Mouse (Mus musculus) heart, postnatal 0 days (tissue): ENCODE data around the gene Tnfrsf18. TPM values are rescaled to one million over a fixed set of nuclear protein-coding genes. Genes with fewer than 3 reads are reported as not detected.
A peak's percentile ranks its signal among the peaks of the same experiment; 100 is the strongest.

Experiments
- ATAC-seq: fragments of 200-750 bp; cut with Nextera tagmentation; 2 replicates; pipeline ENCODE4 v1.8.0; 2017; ENCODE audit warnings: low read depth, moderate number of reproducible peaks, moderate library complexity; ENCODE audit not compliant: insufficient read depth
- DNase-seq: peaks from one replicate; pipeline ENCODE4 v3.0.0-alpha.2; 2016; ENCODE audit warnings: low spot score
- H3K27ac ChIP-seq: fragments of 300-500 bp; sonication (generic); 2 replicates; pipeline ENCODE4 v1.5.1; 2014; ENCODE audit warnings: low read depth, mild to moderate bottlenecking
- H3K27me3 ChIP-seq: fragments of 300-500 bp; sonication (generic); 2 replicates; pipeline ENCODE4 v1.6.1; 2014; ENCODE audit warnings: low read length, mixed read lengths; ENCODE audit not compliant: control insufficient read depth, insufficient read depth
- H3K36me3 ChIP-seq: fragments of 300-500 bp; sonication (generic); replicated peaks from 2 replicates; pipeline ENCODE4 v1.6.1; 2014; ENCODE audit warnings: low read length, mixed read lengths; ENCODE audit not compliant: control insufficient read depth, insufficient read depth
- H3K4me1 ChIP-seq: fragments of 300-500 bp; sonication (generic); 2 replicates; pipeline ENCODE4 v1.6.1; 2014; ENCODE audit warnings: antibody characterized with exemption; ENCODE audit not compliant: control insufficient read depth, insufficient read depth
- H3K4me2 ChIP-seq: fragments of 300-500 bp; sonication (generic); 2 replicates; pipeline ENCODE4 v1.6.1; 2014; ENCODE audit warnings: low read depth, mild to moderate bottlenecking, low read length, moderate library complexity
- H3K4me3 ChIP-seq: fragments of 300-500 bp; sonication (generic); 2 replicates; pipeline ENCODE4 v1.5.1; 2014; ENCODE audit warnings: low read depth, low read length
- H3K9ac ChIP-seq: fragments of 300-500 bp; sonication (generic); replicated peaks from 2 replicates; pipeline ENCODE4 v1.6.1; 2014; ENCODE audit warnings: low read depth, low read length, mixed read lengths
- H3K9me3 ChIP-seq: fragments of 300-500 bp; sonication (generic); replicated peaks from 2 replicates; pipeline ENCODE4 v1.6.1; 2016; ENCODE audit warnings: low read length; ENCODE audit not compliant: control insufficient read depth
- CTCF ChIP-seq: IDR thresholded peaks from 2 replicates; pipeline ENCODE4 v1.5.1; 2016; ENCODE audit warnings: antibody characterized with exemption, control low read depth, low read depth
- EP300 ChIP-seq: IDR thresholded peaks from 2 replicates; pipeline ENCODE4 v1.6.1; 2016; ENCODE audit warnings: antibody characterized with exemption, low read depth
- WGBS: fragments of 180-500 bp; shearing (Covaris S2); extraction: QIAGEN DNeasy Blood & Tissue Kit; methylation state at CpG from one replicate; pipeline ENCODE4 v1.1.7; 2014; 5-methylcytosine and 5-hydroxymethylcytosine counted together
- polyA plus RNA-seq: library from polyadenylated mRNA; unstranded; fragments of >200 nt; fragmentation: Nextera tagmentation; extraction: Ambion mirVana; gene quantifications from 2 replicates; pipeline ENCODE4 v1.2.1, GENCODE M21; 2015
- total RNA-seq: library from RNA; depleted of rRNA; stranded (reverse); fragments of >200 nt; gene quantifications from 2 replicates; pipeline ENCODE4 v1.2.3, GENCODE M21; 2014; ENCODE audit warnings: low replicate concordance; rRNA removed

Tnfrsf18 gene
- 2.2 TPM in 1 of 2 replicates, not detected in the other for total RNA-seq
- 0.88 and 1.00 TPM in 2 replicates for polyA plus RNA-seq

DNA sequence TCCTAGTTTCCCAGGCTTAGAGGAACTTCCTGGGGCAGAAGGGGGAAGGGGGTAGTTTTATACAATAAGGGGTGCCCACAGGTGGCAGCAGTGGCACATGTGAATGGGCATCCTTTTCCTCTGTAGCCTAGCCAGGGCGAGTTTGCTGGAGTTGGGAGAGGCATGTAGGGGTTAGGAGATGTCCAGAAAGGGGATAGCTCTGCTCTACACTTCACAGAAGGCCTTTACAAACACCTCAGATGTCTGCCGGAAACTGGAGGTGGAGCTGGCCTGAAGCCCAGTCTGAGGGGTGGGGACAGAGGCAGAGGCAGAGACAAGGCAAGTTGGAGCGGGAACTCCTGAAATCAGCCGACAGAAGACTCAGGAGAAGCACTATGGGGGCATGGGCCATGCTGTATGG, at the start of gene Tnfrsf18:
Gene Tnfrsf18, plus strand, starts transcription at position 152 of the 400 bp plus-strand sequence.
- ATAC-seq (peak; percentile 19; the same call in 1 of the 2 replicates), DNase-seq (peak; percentile 33)
- Histone ChIP-seq H3K4me2 (no peak within 1 kb of the TSS; the same call in 1 of the 2 replicates), H3K4me3 (no peak within 1 kb of the TSS), H3K27ac (peak within 1 kb of the TSS; percentile 18; the same call in 1 of the 2 replicates), H3K9me3 (no peaks in the 10 kb centered on the region), H3K27me3 (no peaks in the 10 kb centered on the region), H3K9ac (no peak within 1 kb of the TSS), H3K36me3 (peaks cover 3% of the 10 kb centered on the region; the same call in 1 of the 2 replicates), H3K4me1 (peaks cover 19% of the 10 kb centered on the region)
- WGBS, result 4% methylated on average over 4 of the region's 4 CpGs
- TF ChIP-seq EP300 (no peak), CTCF (peak; percentile 44)

DNA sequence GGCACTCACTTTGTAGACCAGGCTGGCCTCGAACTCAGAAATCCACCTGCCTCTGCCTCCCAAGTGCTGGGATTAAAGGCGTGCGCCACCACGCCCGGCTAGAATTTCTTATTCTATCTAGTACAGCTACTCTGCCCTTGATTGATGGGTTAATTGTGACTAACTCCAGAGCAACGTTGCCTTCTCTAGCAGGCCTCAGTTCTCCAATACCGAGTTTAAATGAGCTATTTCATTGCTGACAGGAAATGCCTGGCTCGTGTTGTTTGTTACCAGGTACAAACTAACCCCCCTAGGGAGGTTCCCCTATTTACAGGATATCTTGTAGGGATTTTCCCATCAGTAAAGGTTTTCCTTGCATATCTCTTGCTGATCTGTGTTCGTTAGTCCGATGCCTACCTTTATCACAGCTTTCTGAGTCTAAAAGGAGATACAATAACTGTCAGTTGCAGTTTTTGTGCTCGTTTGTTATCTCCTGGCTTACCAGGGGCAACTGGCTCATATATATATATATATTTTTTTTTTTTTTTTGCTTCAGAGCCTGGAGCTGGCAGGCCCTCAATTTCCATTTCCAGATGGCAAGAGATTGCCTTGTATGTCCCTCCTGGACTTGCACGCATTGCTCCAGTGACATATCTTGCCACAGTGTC, 44.4 kb upstream of the Tnfrsf18 start:
- Histone ChIP-seq H3K4me3 (no peak overlapping the region), H3K4me1 (no peaks in the 10 kb centered on the region), H3K36me3 (no peaks in the 10 kb centered on the region), H3K4me2 (no peak overlapping the region), H3K27ac (no peak overlapping the region), H3K27me3 (no peaks in the 10 kb centered on the region), H3K9me3 (no peaks in the 10 kb centered on the region), H3K9ac (no peak overlapping the region)
- DNase-seq, result no peak
- 64% methylated on average over 12 of the region's 12 CpGs for WGBS
- TF ChIP-seq CTCF, result no peak
- no peak for TF ChIP-seq EP300
- ATAC-seq, result no peak

DNA sequence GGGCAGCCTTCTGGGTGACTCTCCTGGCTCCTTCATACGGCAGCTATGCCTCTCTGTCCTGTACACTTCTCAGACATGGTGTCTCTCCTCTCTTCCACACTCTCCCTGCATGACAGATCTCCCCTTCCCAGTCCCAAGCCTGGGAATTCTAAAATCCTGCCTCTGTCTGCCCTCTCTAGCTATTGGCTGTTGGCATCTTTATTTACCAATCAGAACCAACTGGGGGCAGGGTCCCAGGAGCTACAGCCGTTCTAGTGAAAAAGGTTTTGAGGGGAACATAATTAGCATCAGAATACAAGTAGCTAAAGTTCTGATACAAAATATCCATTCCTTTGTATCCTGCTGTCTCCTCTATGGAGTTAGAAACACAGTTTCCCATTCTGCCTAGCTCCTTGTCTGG, 42.2 kb upstream of the Tnfrsf18 start:
- ATAC-seq, result no peak
- no peaks in the 10 kb centered on the region for H3K9me3 ChIP-seq
- TF ChIP-seq CTCF (no peak), EP300 (no peak)
- H3K4me1 ChIP-seq, result no peaks in the 10 kb centered on the region
- no peak for DNase-seq
- H3K4me2 ChIP-seq, result no peak overlapping the region
- H3K9ac ChIP-seq, result no peak overlapping the region
- 12% methylated on average over 2 of the region's 2 CpGs for WGBS
- H3K27me3 ChIP-seq, result no peaks in the 10 kb centered on the region
- no peak overlapping the region for H3K4me3 ChIP-seq
- H3K36me3 ChIP-seq, result no peaks in the 10 kb centered on the region
- H3K27ac ChIP-seq, result no peak overlapping the region

DNA sequence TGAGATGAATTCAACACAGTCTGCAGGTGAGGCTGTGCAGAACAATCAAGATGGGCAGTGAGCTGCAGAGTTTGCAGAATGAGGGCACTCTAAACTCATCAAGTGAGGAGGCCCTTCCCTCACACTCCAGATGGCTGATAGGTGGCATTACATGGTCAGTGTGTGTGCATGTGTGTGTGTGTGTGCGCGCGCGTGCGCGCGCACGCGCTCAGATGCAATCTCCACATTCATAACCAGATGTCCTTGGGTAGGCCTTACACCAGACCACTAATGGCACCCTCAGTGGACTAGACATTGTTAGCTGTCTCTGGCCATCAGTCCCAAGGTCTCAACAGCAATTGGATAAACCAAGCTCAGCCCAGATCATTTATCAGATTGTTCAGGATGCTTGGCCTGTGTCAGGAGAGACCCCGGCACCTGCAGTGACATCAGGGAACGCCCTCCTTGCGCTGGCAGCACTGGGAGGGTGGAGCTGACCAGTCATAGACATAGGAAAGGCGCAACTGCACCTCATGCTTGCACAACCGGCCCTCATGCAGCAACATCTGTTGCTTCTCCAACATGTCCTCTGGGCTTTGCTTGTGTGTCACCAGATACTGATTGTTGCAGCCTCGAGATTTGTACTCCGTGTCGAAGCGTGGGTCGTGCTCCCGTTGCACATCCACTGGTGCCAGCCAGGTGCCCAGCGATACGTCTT, 34.6 kb upstream of the Tnfrsf18 start:
- TF ChIP-seq EP300 (no peak), CTCF (no peak)
- Histone ChIP-seq H3K9me3 (no peaks in the 10 kb centered on the region), H3K4me2 (peak overlapping the region; percentile 69), H3K36me3 (peaks cover 5% of the 10 kb centered on the region), H3K4me3 (peak overlapping the region; percentile 98), H3K4me1 (peaks cover 22% of the 10 kb centered on the region), H3K27me3 (no peaks in the 10 kb centered on the region), H3K9ac (no peak overlapping the region), H3K27ac (no peak overlapping the region)
- no peak for ATAC-seq
- no peak for DNase-seq
- WGBS, result 84% methylated on average over 22 of the region's 22 CpGs

DNA sequence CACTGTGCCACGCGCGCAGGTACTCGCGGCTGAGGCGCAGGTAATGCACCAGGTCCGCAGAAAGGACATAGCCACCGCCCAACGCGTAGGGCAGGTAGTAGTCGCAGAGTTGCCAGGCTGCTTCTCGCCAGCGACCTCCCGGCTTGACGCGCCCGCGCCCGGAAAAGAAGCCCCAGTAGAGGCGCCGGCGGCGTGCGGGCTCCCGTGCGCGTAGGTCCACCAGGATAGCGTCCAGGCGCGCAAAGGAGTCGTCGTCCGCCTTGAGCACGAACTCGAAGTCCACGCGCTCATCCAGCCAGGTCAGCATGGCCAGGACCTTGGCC, 34.1 kb upstream of the Tnfrsf18 start:
- no peak for TF ChIP-seq EP300
- no peak for TF ChIP-seq CTCF
- peak overlapping the region; percentile 95 for H3K27ac ChIP-seq
- peak overlapping the region; percentile 98 for H3K4me3 ChIP-seq
- WGBS, result 25% methylated on average over 37 of the region's 37 CpGs
- H3K36me3 ChIP-seq, result peaks cover 10% of the 10 kb centered on the region
- H3K4me1 ChIP-seq, result peaks cover 22% of the 10 kb centered on the region
- H3K9me3 ChIP-seq, result no peaks in the 10 kb centered on the region
- H3K9ac ChIP-seq, result peak overlapping the region; percentile 62
- ATAC-seq (no peak), DNase-seq (no peak)
- peak overlapping the region; percentile 69 for H3K4me2 ChIP-seq
- no peaks in the 10 kb centered on the region for H3K27me3 ChIP-seq
